Mouse (Mus musculus): ENCODE data around the gene Bsx.
A peak's percentile ranks its signal among the peaks of the same experiment; 100 is the strongest.

Gene Bsx

GRCm38 (mm10) chr9:40873556-40874470 lies at the start of gene Bsx:
TSS of gene Bsx (plus strand) at chr9:40874127.
- no peak for DNase-seq (ENCODE audit: low spot score)

- no peak for DNase-seq (ENCODE audit: low spot score)
Measured at GRCm38 (mm10) chr9:40825601-40826000, 48.3 kb upstream of the Bsx start.

- DNase-seq (ENCODE audit: low spot score): no peak
Measured at GRCm38 (mm10) chr9:40827366-40827765, 46.6 kb upstream of the Bsx start.

- DNase-seq (ENCODE audit: low spot score): peak; percentile 54
Measured at GRCm38 (mm10) chr9:40834569-40834968, 39.4 kb upstream of the Bsx start.

- no peak for DNase-seq (ENCODE audit: low spot score)
Measured at GRCm38 (mm10) chr9:40836681-40837080, 37.2 kb upstream of the Bsx start.

- no peak for DNase-seq (ENCODE audit: low spot score)
Measured at GRCm38 (mm10) chr9:40839662-40840061, 34.3 kb upstream of the Bsx start.

GRCm38 (mm10) chr9:40851515-40851914 lies 22.4 kb upstream of the Bsx start:
- DNase-seq (ENCODE audit: low spot score): no peak

- DNase-seq (ENCODE audit: low spot score): no peak
Measured at GRCm38 (mm10) chr9:40858461-40859160, 15.3 kb upstream of the Bsx start.

- no peak for DNase-seq (ENCODE audit: low spot score)
Measured at GRCm38 (mm10) chr9:40859196-40859595, 14.7 kb upstream of the Bsx start.

GRCm38 (mm10) chr9:40870331-40870730 lies 3.6 kb upstream of the Bsx start:
- DNase-seq (ENCODE audit: low spot score): no peak

- DNase-seq (ENCODE audit: low spot score): no peak
Measured at GRCm38 (mm10) chr9:40871369-40872155, 2.4 kb upstream of the Bsx start.

- no peak for DNase-seq (ENCODE audit: low spot score)
Measured at GRCm38 (mm10) chr9:40872156-40872478, 1.8 kb upstream of the Bsx start.

- DNase-seq (ENCODE audit: low spot score): no peak
Measured at GRCm38 (mm10) chr9:40874961-40875360, 1.0 kb downstream of the Bsx start.

GRCm38 (mm10) chr9:40875431-40875830 lies 1.5 kb downstream of the Bsx start:
- DNase-seq (ENCODE audit: low spot score): no peak

GRCm38 (mm10) chr9:40876164-40876563 lies 2.2 kb downstream of the Bsx start:
- DNase-seq (ENCODE audit: low spot score): no peak

GRCm38 (mm10) chr9:40876693-40877092 lies 2.8 kb downstream of the Bsx start:
- DNase-seq (ENCODE audit: low spot score): no peak

GRCm38 (mm10) chr9:40877146-40877880 lies 3.4 kb downstream of the Bsx start:
- no peak for DNase-seq (ENCODE audit: low spot score)

GRCm38 (mm10) chr9:40877881-40878235 lies 3.9 kb downstream of the Bsx start:
- DNase-seq (ENCODE audit: low spot score): no peak

GRCm38 (mm10) chr9:40878291-40878945 lies 4.5 kb downstream of the Bsx start:
- DNase-seq (ENCODE audit: low spot score): no peak

GRCm38 (mm10) chr9:40878998-40879397 lies 5.1 kb downstream of the Bsx start:
- DNase-seq (ENCODE audit: low spot score): no peak

GRCm38 (mm10) chr9:40885669-40886068 lies 11.7 kb downstream of the Bsx start:
- no peak for DNase-seq (ENCODE audit: low spot score)

All from spleen, adult 12 weeks (tissue).